Mouse (Mus musculus) stomach, embryonic 15.5 days (tissue): ENCODE measurements around the gene Gm49387. TPM values are rescaled to one million over a fixed set of nuclear protein-coding genes. Genes with fewer than 3 reads are reported as not detected.

Experiments
- ATAC-seq: fragments of 200-750 bp; cut with Nextera tagmentation; 2 replicates; pipeline ENCODE4 v1.8.0; 2017; ENCODE audit warnings: low read depth, moderate number of reproducible peaks, moderate TSS enrichment; ENCODE audit not compliant: insufficient read depth, low FRiP score
- H3K27ac ChIP-seq: fragments of 300-500 bp; sonication (generic); 2 replicates; pipeline ENCODE4 v1.5.1; 2015; ENCODE audit warnings: mild to moderate bottlenecking, inconsistent platforms
- H3K27me3 ChIP-seq: fragments of 300-500 bp; sonication (generic); replicated peaks from 2 replicates; pipeline ENCODE4 v1.6.1; 2015; ENCODE audit warnings: inconsistent platforms
- H3K36me3 ChIP-seq: fragments of 300-500 bp; sonication (generic); 2 replicates; pipeline ENCODE4 v1.6.1; 2015; ENCODE audit warnings: inconsistent platforms
- H3K4me1 ChIP-seq: fragments of 300-500 bp; sonication (generic); 2 replicates; pipeline ENCODE4 v1.6.1; 2015; ENCODE audit warnings: inconsistent platforms
- H3K4me2 ChIP-seq: fragments of 300-500 bp; sonication (generic); 2 replicates; pipeline ENCODE4 v1.6.1; 2015; ENCODE audit warnings: mild to moderate bottlenecking, inconsistent platforms
- H3K4me3 ChIP-seq: fragments of 300-500 bp; sonication (generic); replicated peaks from 2 replicates; pipeline ENCODE4 v1.5.1; 2015; ENCODE audit warnings: inconsistent platforms
- H3K9ac ChIP-seq: fragments of 300-500 bp; sonication (generic); 2 replicates; pipeline ENCODE4 v1.6.1; 2015; ENCODE audit warnings: inconsistent platforms
- H3K9me3 ChIP-seq: fragments of 300-500 bp; sonication (generic); 2 replicates; pipeline ENCODE4 v1.6.1; 2016; ENCODE audit warnings: inconsistent platforms
- WGBS: fragments of 180-500 bp; shearing (Covaris S2); methylation state at CpG from one replicate; pipeline ENCODE4 v1.1.7; 2015; 5-methylcytosine and 5-hydroxymethylcytosine counted together
- polyA plus RNA-seq: library from polyadenylated mRNA; unstranded; fragments of >200 nt; fragmentation: Nextera tagmentation; extraction: Ambion mirVana; gene quantifications from 2 replicates; pipeline ENCODE4 v1.2.1, GENCODE M21; 2015

The Gm49387 gene
- polyA plus RNA-seq, 1 experiment from 2014 or later: not detected

GRCm38 (mm10) chr14:31560886-31561285, 79.8 kb downstream of the Gm49387 start:
- Histone ChIP-seq H3K27me3 (no peaks in the 10 kb centered on the region), H3K9me3 (no peaks in the 10 kb centered on the region), H3K4me2 (no peak overlapping the region), H3K27ac (no peak overlapping the region), H3K36me3 (no peaks in the 10 kb centered on the region), H3K4me1 (peaks cover 4% of the 10 kb centered on the region; the same call in 1 of the 2 replicates), H3K9ac (no peak overlapping the region), H3K4me3 (no peak overlapping the region)
- ATAC-seq: 0 out of 2 replicates have a peak, but pooled peaks have one; percentile 33
- 8% methylated on average over 5 of the region's 5 CpGs for WGBS

DNA sequence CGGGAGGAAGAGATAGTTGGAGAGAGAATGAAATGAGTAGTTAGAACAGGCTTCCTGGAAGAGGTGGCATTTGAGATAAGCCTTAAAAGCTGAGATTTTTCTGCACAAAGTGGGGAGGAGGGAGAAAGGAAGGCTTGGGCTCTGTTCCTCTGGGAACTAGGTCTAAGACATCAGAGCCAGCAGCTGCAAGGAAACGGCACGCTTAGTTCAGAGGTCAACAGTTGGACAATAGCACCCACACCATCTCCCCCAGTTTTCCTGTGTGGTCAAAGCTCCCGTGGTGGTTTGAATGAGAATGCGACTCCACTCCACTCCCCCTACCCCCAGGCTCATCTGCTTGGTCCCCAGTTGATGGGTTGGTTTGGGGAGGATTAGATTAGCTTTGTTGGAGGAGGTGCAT, 81.5 kb downstream of the Gm49387 start:
- H3K27ac ChIP-seq: no peak overlapping the region
- no peak overlapping the region for H3K9ac ChIP-seq
- WGBS: 60% methylated on average over 5 of the region's 5 CpGs
- no peak for ATAC-seq
- H3K4me3 ChIP-seq: no peak overlapping the region
- H3K4me2 ChIP-seq: no peak overlapping the region
- H3K9me3 ChIP-seq: no peaks in the 10 kb centered on the region
- no peaks in the 10 kb centered on the region for H3K36me3 ChIP-seq
- peaks cover 4% of the 10 kb centered on the region; the same call in 1 of the 2 replicates for H3K4me1 ChIP-seq
- no peaks in the 10 kb centered on the region for H3K27me3 ChIP-seq

- no peak overlapping the region for H3K4me3 ChIP-seq
- peaks cover 4% of the 10 kb centered on the region; the same call in 1 of the 2 replicates for H3K4me1 ChIP-seq
- H3K36me3 ChIP-seq: no peaks in the 10 kb centered on the region
- H3K4me2 ChIP-seq: no peak overlapping the region
- H3K9ac ChIP-seq: no peak overlapping the region
- ATAC-seq: no peak
- 70% methylated on average over 9 of the region's 9 CpGs for WGBS
- H3K27me3 ChIP-seq: no peaks in the 10 kb centered on the region
- H3K9me3 ChIP-seq: no peaks in the 10 kb centered on the region
- H3K27ac ChIP-seq: no peak overlapping the region
Observed at GRCm38 (mm10) chr14:31557784-31558183, 82.9 kb downstream of the Gm49387 start.

DNA sequence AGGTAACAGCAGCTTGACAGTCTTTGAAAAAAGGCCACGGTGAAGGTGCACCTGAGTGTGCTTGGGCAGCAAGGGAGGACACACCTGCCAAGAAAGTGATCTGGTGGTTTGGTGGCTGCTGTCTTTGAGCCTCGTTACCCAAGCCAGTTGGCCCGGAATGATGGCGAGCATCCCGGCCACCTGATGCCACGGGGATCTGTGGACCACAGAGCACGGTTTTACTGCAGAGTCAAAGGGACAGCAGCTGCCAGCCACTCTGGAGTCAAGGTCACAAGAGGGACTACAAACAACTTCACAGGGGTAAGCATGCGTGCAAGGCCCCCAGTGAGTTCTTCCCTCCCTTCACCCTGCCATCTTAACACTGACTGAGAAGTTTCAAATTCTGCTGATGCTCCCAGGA, 83.4 kb downstream of the Gm49387 start:
- Histone ChIP-seq H3K9ac (no peak overlapping the region), H3K9me3 (no peaks in the 10 kb centered on the region), H3K36me3 (no peaks in the 10 kb centered on the region), H3K4me2 (no peak overlapping the region), H3K27ac (no peak overlapping the region), H3K27me3 (no peaks in the 10 kb centered on the region), H3K4me3 (no peak overlapping the region), H3K4me1 (peaks cover 4% of the 10 kb centered on the region; the same call in 1 of the 2 replicates)
- no peak for ATAC-seq
- 88% methylated on average over 8 of the region's 8 CpGs for WGBS

GRCm38 (mm10) chr14:31556526-31557260, 84.0 kb downstream of the Gm49387 start:
- Histone ChIP-seq H3K4me2 (no peak overlapping the region), H3K27me3 (no peaks in the 10 kb centered on the region), H3K27ac (no peak overlapping the region), H3K9me3 (no peaks in the 10 kb centered on the region), H3K4me3 (no peak overlapping the region), H3K4me1 (peaks cover 4% of the 10 kb centered on the region; the same call in 1 of the 2 replicates), H3K9ac (no peak overlapping the region), H3K36me3 (no peaks in the 10 kb centered on the region)
- ATAC-seq: no peak
- WGBS: 86% methylated on average over 9 of the region's 9 CpGs

GRCm38 (mm10) chr14:31555963-31556434, 84.7 kb downstream of the Gm49387 start:
- ATAC-seq: no peak
- H3K4me3 ChIP-seq: no peak overlapping the region
- H3K36me3 ChIP-seq: no peaks in the 10 kb centered on the region
- H3K4me2 ChIP-seq: no peak overlapping the region
- no peaks in the 10 kb centered on the region for H3K9me3 ChIP-seq
- H3K4me1 ChIP-seq: peaks cover 4% of the 10 kb centered on the region; the same call in 1 of the 2 replicates
- no peak overlapping the region for H3K27ac ChIP-seq
- 55% methylated on average over 14 of the region's 14 CpGs for WGBS
- no peak overlapping the region for H3K9ac ChIP-seq
- H3K27me3 ChIP-seq: no peaks in the 10 kb centered on the region

DNA sequence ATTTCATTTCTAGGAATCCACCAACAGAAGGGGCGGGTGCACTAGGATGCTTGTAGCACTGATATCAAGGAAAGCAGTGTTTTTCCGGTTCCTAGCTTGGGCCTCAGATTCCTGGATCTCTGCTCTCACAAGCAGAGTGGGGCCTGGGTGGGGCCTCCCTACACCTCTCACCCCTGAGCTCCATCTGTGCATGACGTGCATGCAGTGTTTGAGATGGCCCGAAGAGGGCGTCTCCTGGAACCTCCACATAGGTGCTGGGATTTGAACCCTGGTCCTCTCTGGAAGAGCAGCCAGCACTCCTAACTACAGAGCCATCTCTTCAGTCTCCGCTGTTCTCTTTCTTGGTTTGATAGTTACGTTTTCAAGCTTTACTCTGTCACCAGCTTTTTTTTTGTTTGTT, 85.7 kb downstream of the Gm49387 start:
- Histone ChIP-seq H3K4me2 (no peak overlapping the region), H3K4me3 (no peak overlapping the region), H3K27ac (no peak overlapping the region), H3K4me1 (no peaks in the 10 kb centered on the region), H3K27me3 (no peaks in the 10 kb centered on the region), H3K36me3 (no peaks in the 10 kb centered on the region), H3K9me3 (no peaks in the 10 kb centered on the region), H3K9ac (no peak overlapping the region)
- 85% methylated on average over 7 of the region's 7 CpGs for WGBS
- no peak for ATAC-seq

- no peaks in the 10 kb centered on the region for H3K9me3 ChIP-seq
- H3K4me2 ChIP-seq: no peak overlapping the region
- 57% methylated on average over 11 of the region's 11 CpGs for WGBS
- H3K9ac ChIP-seq: no peak overlapping the region
- H3K4me3 ChIP-seq: no peak overlapping the region
- H3K36me3 ChIP-seq: no peaks in the 10 kb centered on the region
- peak overlapping the region; percentile 59 for H3K27ac ChIP-seq
- ATAC-seq: peak; percentile 69
- no peaks in the 10 kb centered on the region for H3K27me3 ChIP-seq
- peaks cover 8% of the 10 kb centered on the region; the same call in 1 of the 2 replicates for H3K4me1 ChIP-seq
Observed at GRCm38 (mm10) chr14:31543885-31544442, 96.7 kb downstream of the Gm49387 start.

- Histone ChIP-seq H3K4me2 (no peak overlapping the region), H3K36me3 (no peaks in the 10 kb centered on the region), H3K27ac (no peak overlapping the region), H3K4me3 (no peak overlapping the region), H3K9me3 (no peaks in the 10 kb centered on the region), H3K4me1 (no peaks in the 10 kb centered on the region), H3K9ac (no peak overlapping the region), H3K27me3 (no peaks in the 10 kb centered on the region)
- no peak for ATAC-seq
- WGBS: 76% methylated on average over 6 of the region's 6 CpGs
Observed at GRCm38 (mm10) chr14:31537298-31537697, 103.4 kb downstream of the Gm49387 start.

DNA sequence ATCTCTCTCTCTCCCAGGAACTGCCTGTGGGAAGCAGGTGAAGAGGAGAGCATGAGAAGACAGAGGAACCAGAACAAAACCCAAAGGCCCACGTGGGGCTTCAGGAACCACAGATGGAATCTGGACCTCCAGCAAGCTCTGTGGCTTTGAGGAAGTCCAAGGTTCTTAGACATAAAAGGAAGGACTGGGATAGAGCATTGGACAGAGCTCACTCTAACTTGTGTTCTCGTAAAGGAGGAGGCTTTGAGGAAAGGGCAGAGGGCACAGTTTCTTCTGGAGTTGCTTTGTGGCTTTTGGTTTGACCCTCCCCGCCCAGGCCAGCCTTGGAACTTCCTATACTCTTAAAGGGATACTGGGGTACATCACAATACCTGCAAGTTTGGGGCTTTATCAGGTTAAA, 108.0 kb downstream of the Gm49387 start:
- H3K36me3 ChIP-seq: no peaks in the 10 kb centered on the region
- no peaks in the 10 kb centered on the region for H3K27me3 ChIP-seq
- H3K4me2 ChIP-seq: no peak overlapping the region
- ATAC-seq: no peak
- no peak overlapping the region for H3K9ac ChIP-seq
- no peak overlapping the region for H3K27ac ChIP-seq
- no peaks in the 10 kb centered on the region for H3K4me1 ChIP-seq
- no peak overlapping the region for H3K4me3 ChIP-seq
- 61% methylated on average over 3 of the region's 3 CpGs for WGBS
- H3K9me3 ChIP-seq: no peaks in the 10 kb centered on the region

GRCm38 (mm10) chr14:31531506-31532148, 109.1 kb downstream of the Gm49387 start:
- Histone ChIP-seq H3K36me3 (no peaks in the 10 kb centered on the region), H3K9ac (no peak overlapping the region), H3K4me3 (no peak overlapping the region), H3K4me1 (no peaks in the 10 kb centered on the region), H3K9me3 (no peaks in the 10 kb centered on the region), H3K4me2 (no peak overlapping the region), H3K27ac (peak overlapping the region; percentile 44; the same call in 1 of the 2 replicates), H3K27me3 (no peaks in the 10 kb centered on the region)
- 54% methylated on average over 12 of the region's 12 CpGs for WGBS
- no peak for ATAC-seq

DNA sequence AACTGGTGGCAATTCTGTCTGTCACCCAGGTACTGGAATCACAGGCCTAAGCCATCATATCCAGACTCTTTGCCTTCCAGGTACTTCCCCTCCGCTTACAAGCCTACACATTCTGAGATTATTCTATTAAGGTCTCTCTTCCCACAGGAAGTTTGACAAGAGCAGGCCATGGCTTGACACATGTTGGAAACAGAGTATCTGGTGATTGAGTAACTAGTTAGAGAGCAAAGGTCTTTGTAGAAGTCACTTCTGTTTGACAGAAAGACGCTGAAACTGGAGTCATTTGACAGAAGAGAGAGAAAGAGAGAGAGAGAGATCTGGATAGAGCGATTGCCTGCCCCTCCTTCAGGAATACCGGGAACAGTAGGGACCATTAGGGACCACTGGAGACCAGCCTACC, 109.8 kb downstream of the Gm49387 start:
- H3K27me3 ChIP-seq: no peaks in the 10 kb centered on the region
- no peak for ATAC-seq
- no peak overlapping the region for H3K9ac ChIP-seq
- no peak overlapping the region for H3K4me3 ChIP-seq
- H3K4me2 ChIP-seq: no peak overlapping the region
- WGBS: 75% methylated on average over 4 of the region's 4 CpGs
- H3K4me1 ChIP-seq: no peaks in the 10 kb centered on the region
- H3K36me3 ChIP-seq: no peaks in the 10 kb centered on the region
- H3K27ac ChIP-seq: peak overlapping the region; percentile 44; the same call in 1 of the 2 replicates
- no peaks in the 10 kb centered on the region for H3K9me3 ChIP-seq
